Mouse (Mus musculus): Measurements from ENCODE around the gene Dnajc10. TPM values are rescaled to one million over a fixed set of nuclear protein-coding genes. Genes with fewer than 3 reads are reported as not detected.

Dnajc10 gene
- polyA plus RNA-seq, 1 experiment, result 31.4 TPM

DNA sequence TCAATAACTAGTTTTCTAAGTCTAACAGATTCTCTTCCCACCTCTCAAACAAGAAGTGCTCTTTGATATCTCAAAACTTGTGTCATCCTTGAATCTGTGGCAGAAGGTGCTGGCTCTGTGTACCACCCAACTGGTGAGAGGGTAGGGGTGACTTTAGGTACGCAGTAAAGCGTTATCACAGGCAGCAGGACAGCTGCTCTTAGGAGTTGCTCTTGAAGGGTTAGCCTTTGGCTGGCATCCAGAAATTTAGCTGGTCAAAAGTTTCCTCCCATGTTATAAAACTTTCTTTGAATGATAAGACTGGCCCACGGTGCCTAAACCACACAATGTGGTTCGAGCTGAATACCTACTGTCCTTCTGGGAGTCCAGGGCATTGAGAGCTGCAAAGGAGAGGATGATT is 4.5 kb upstream of the Dnajc10 start:
- no peaks in the 10 kb centered on the region for H3K27me3 ChIP-seq (ENCODE audit: control insufficient read depth, insufficient read depth, insufficient read length)

DNA sequence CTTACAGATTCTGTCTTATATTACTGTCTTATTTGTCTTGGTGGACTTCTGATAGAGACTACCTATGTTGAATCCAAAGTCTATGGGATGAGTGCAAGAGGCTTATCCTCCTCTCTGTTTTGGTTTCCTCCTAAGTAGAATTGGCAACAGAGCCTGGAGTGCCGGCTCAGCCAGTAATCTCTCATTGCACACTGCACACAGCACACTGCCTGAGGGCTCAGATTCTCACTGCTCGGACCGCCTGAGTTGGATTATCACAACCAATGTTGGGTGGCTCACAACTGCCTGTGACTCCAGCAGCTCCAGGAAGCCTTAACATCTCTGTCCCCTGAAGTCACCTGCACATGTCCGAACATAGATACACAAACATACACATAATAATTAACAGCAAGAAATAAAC is 3.9 kb upstream of the Dnajc10 start:
- no peak for TF ChIP-seq USF1 (IDR thresholded peaks at IDR 0.05; ENCODE audit: low read depth)
- no peak for TF ChIP-seq E2F4 (IDR thresholded peaks at IDR 0.05; ENCODE audit: insufficient read depth)
- no peak for TF ChIP-seq TCF12 (IDR thresholded peaks at IDR 0.05; ENCODE audit: insufficient read depth, poor library complexity, severe bottlenecking)
- no peak for TF ChIP-seq SRF (IDR thresholded peaks at IDR 0.05; ENCODE audit: control insufficient read depth, insufficient read length, low read depth)
- no peak for TF ChIP-seq REST (IDR thresholded peaks at IDR 0.05; ENCODE audit: insufficient read depth, insufficient read length)
- TF ChIP-seq CEBPB (IDR thresholded peaks at IDR 0.05; ENCODE audit: insufficient read depth, poor library complexity, severe bottlenecking), result no peak
- TF ChIP-seq MYOD1 (IDR thresholded peaks at IDR 0.05; ENCODE audit: control insufficient read depth in 1 of 3, insufficient read length in 2 of 3, low read depth in 2 of 3), result no peak
- no peak for TF ChIP-seq POLR2A (IDR thresholded peaks at IDR 0.05; ENCODE audit: insufficient read length, low read depth)
- TF ChIP-seq MAX (IDR thresholded peaks at IDR 0.05; ENCODE audit: low read depth), result no peak
- no peak for TF ChIP-seq POLR2AphosphoS2 (IDR thresholded peaks at IDR 0.05; ENCODE audit: insufficient read length, low read depth)
- TF ChIP-seq TCF3 (IDR thresholded peaks at IDR 0.05; ENCODE audit: insufficient read length, low read depth), result no peak
- no peak for TF ChIP-seq MYOG (IDR thresholded peaks at IDR 0.05; ENCODE audit: control insufficient read depth in 1 of 3, insufficient read depth in 1 of 3, insufficient read length in 2 of 3, low read depth in 2 of 3)
- Histone ChIP-seq H3K27me3 (ENCODE audit: control insufficient read depth, insufficient read depth, insufficient read length) (no peaks in the 10 kb centered on the region), H3ac (ENCODE audit: control insufficient read depth, insufficient read length) (no peak overlapping the region), H3K4me2 (ENCODE audit: low read depth) (no peak overlapping the region), H3K36me3 (ENCODE audit: control insufficient read depth, insufficient read depth) (no peaks in the 10 kb centered on the region), H3K4me3 (no peak overlapping the region), H3K79me2 (ENCODE audit: control insufficient read depth, insufficient read depth) (peaks cover 4% of the 10 kb centered on the region)

More for the DNA sequence above, 4.5 kb upstream of the Dnajc10 start:
- H3K79me2 ChIP-seq (ENCODE audit: control insufficient read depth, insufficient read depth), result no peaks in the 10 kb centered on the region
- no peak overlapping the region for H3ac ChIP-seq (ENCODE audit: control insufficient read depth, insufficient read length)
- peak in 2 of 3 experiments; percentile 9 to 38 for TF ChIP-seq MYOD1 (IDR thresholded peaks at IDR 0.05; ENCODE audit: control insufficient read depth in 1 of 3, insufficient read length in 2 of 3, low read depth in 2 of 3)
- TF ChIP-seq MAX (IDR thresholded peaks at IDR 0.05; ENCODE audit: low read depth), result no peak
- no peaks in the 10 kb centered on the region for H3K36me3 ChIP-seq (ENCODE audit: control insufficient read depth, insufficient read depth)
- no peak overlapping the region for H3K4me3 ChIP-seq
- H3K4me2 ChIP-seq (ENCODE audit: low read depth), result no peak overlapping the region

DNA sequence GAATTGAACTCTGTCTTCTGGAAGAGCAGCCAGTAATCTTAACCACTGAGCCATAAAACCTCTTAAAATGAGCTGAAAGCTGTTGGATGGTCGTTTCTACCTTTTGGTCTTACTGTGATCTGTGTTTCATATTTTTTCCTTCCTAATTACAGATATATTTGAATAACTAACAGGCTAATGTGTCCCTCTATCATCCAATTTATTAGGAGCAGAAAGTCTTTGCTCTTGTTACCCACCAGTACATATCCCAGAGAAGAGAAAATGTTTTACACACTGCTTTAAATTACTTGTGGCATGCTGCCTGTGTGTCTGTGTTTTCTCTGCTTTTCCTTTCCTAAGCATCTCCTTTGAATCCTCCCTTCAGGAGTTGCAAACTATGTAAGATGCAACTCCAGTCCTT is 1.1 kb upstream of the Dnajc10 start:
- Histone ChIP-seq H3ac (ENCODE audit: control insufficient read depth, insufficient read length) (no peak overlapping the region), H3K36me3 (ENCODE audit: control insufficient read depth, insufficient read depth) (peaks cover 2% of the 10 kb centered on the region), H3K4me3 (peak overlapping the region; percentile 55), H3K79me2 (ENCODE audit: control insufficient read depth, insufficient read depth) (peaks cover 7% of the 10 kb centered on the region), H3K27me3 (ENCODE audit: control insufficient read depth, insufficient read depth, insufficient read length) (no peaks in the 10 kb centered on the region), H3K4me2 (ENCODE audit: low read depth) (peak overlapping the region; percentile 85)
- no peak for TF ChIP-seq CEBPB (IDR thresholded peaks at IDR 0.05; ENCODE audit: insufficient read depth, poor library complexity, severe bottlenecking)
- no peak for TF ChIP-seq TCF3 (IDR thresholded peaks at IDR 0.05; ENCODE audit: insufficient read length, low read depth)
- TF ChIP-seq SRF (IDR thresholded peaks at IDR 0.05; ENCODE audit: control insufficient read depth, insufficient read length, low read depth), result no peak
- no peak for TF ChIP-seq USF1 (IDR thresholded peaks at IDR 0.05; ENCODE audit: low read depth)
- no peak for TF ChIP-seq POLR2AphosphoS2 (IDR thresholded peaks at IDR 0.05; ENCODE audit: insufficient read length, low read depth)
- TF ChIP-seq E2F4 (IDR thresholded peaks at IDR 0.05; ENCODE audit: insufficient read depth), result no peak
- no peak for TF ChIP-seq MAX (IDR thresholded peaks at IDR 0.05; ENCODE audit: low read depth)
- TF ChIP-seq TCF12 (IDR thresholded peaks at IDR 0.05; ENCODE audit: insufficient read depth, poor library complexity, severe bottlenecking), result no peak

DNA sequence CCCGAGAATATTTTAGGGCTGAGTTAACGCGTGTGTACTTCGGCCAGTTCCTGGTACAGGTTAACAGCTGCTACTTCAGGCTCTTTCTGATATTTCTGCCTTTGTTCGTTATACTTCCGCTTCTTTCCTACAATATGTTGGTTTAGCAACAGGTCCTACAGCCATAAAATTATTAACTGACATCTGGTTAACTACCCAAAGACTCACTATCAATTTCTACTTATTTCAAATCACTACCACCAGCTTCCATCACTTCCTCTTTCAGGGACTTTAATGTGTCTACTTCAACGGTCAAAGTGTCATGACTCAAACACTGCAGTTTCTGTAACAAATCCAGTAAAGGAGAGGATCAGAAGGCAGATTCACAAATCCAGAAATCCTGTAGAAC is 418 bp upstream of the Dnajc10 start:
- Histone ChIP-seq H3K4me2 (ENCODE audit: low read depth) (peak overlapping the region; percentile 85), H3K36me3 (ENCODE audit: control insufficient read depth, insufficient read depth) (peaks cover 8% of the 10 kb centered on the region), H3K79me2 (ENCODE audit: control insufficient read depth, insufficient read depth) (peaks cover 7% of the 10 kb centered on the region), H3K4me3 (peak overlapping the region; percentile 55), H3K27me3 (ENCODE audit: control insufficient read depth, insufficient read depth, insufficient read length) (no peaks in the 10 kb centered on the region), H3ac (ENCODE audit: control insufficient read depth, insufficient read length) (peak overlapping the region; percentile 69)
- TF ChIP-seq CEBPB (IDR thresholded peaks at IDR 0.05; ENCODE audit: insufficient read depth, poor library complexity, severe bottlenecking) (no peak), MYOG (IDR thresholded peaks at IDR 0.05; ENCODE audit: control insufficient read depth in 1 of 3, insufficient read depth in 1 of 3, insufficient read length in 2 of 3, low read depth in 2 of 3) (no peak), TCF12 (IDR thresholded peaks at IDR 0.05; ENCODE audit: insufficient read depth, poor library complexity, severe bottlenecking) (no peak)

DNA sequence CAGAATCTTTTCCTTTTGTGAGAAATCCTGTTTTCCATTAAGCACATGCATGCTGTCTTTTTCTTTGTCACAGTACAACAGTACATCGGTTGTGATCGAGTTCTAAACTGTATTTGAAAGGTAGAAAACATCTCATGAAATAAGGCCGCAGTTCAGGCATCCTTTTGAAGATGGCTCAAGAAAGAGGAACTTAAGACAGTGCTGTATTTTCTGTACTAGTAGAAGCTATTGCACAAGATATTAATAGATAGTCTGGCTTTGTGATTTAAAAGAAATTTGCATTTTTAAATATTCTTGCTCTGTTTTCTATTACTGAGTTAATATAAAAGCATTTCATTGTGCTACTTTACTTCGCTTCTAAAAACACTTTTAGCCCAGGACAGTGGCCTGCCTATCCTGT is 7.6 kb downstream of the Dnajc10 start:
- Histone ChIP-seq H3ac (ENCODE audit: control insufficient read depth, insufficient read length) (no peak overlapping the region), H3K79me2 (ENCODE audit: control insufficient read depth, insufficient read depth) (no peaks in the 10 kb centered on the region), H3K36me3 (ENCODE audit: control insufficient read depth, insufficient read depth) (peaks cover 67% of the 10 kb centered on the region), H3K4me3 (no peak overlapping the region), H3K27me3 (ENCODE audit: control insufficient read depth, insufficient read depth, insufficient read length) (no peaks in the 10 kb centered on the region), H3K4me2 (ENCODE audit: low read depth) (no peak overlapping the region)
- no peak for TF ChIP-seq MYOG (IDR thresholded peaks at IDR 0.05; ENCODE audit: control insufficient read depth in 1 of 3, insufficient read depth in 1 of 3, insufficient read length in 2 of 3, low read depth in 2 of 3)
- TF ChIP-seq MYOD1 (IDR thresholded peaks at IDR 0.05; ENCODE audit: control insufficient read depth in 1 of 3, insufficient read length in 2 of 3, low read depth in 2 of 3), result no peak
- TF ChIP-seq CEBPB (IDR thresholded peaks at IDR 0.05; ENCODE audit: insufficient read depth, poor library complexity, severe bottlenecking), result no peak

DNA sequence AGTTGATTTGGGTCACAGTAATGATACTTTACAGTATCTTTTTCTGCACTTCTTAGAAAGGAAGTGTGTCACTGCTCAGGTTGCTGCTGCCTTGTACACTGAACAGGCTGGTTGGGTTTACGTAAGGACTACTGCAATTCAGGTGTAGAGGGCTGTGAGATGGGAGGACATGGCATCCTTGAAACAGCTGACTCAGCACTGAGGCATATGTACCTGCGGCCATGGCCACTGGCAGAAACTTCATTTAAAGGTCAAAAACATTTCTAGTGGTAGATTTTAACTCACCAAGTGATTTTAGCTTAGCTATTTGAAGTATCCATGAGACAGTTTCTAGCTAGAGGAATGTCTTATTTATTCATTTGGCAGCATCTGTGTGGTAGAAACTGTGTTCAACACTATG is 10.5 kb downstream of the Dnajc10 start:
- peaks cover 61% of the 10 kb centered on the region for H3K36me3 ChIP-seq (ENCODE audit: control insufficient read depth, insufficient read depth)
- no peak overlapping the region for H3K4me3 ChIP-seq
- no peak overlapping the region for H3ac ChIP-seq (ENCODE audit: control insufficient read depth, insufficient read length)
- no peak overlapping the region for H3K4me2 ChIP-seq (ENCODE audit: low read depth)
- H3K27me3 ChIP-seq (ENCODE audit: control insufficient read depth, insufficient read depth, insufficient read length), result no peaks in the 10 kb centered on the region
- TF ChIP-seq USF1 (IDR thresholded peaks at IDR 0.05; ENCODE audit: low read depth), result no peak
- H3K79me2 ChIP-seq (ENCODE audit: control insufficient read depth, insufficient read depth), result no peaks in the 10 kb centered on the region
